39 mouse cellular contexts compared by ENCODE assay signal in the genomic region with DNA sequence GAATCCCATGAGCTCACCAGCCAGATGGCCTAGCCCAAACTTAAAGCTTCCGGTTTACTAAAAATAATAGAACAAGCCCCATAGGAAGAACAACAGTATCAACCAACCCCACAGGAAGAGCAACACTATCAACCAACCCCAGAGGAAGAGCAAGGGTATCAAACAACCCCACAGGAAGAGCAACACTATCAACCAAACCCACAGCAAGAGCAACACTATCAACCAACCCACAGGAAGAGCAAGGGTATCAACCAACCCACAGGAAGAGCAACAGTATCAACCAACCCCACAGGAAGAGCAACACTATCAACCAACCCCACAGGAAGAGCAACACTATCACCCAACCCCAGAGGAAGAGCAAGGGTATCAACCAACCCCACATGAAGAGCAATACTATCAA. TPM values are rescaled to one million over a fixed set of nuclear protein-coding genes. Genes with fewer than 3 reads are reported as not detected.
"Had no signal": no experiment of that assay in that cellular context is flagged by ENCODE, and none has a peak within 500 bp of the region (broad histone marks: within the 10 kb centered on the region; RNA-seq: fewer than 3 reads in every experiment).

No protein-coding gene starts in this region.

- H3K36me3 ChIP-seq: heart, embryonic 10.5 days; heart, embryonic 13.5 days; heart, embryonic 15.5 days; hindbrain, embryonic 13.5 days; hindbrain, embryonic 15.5 days; kidney, embryonic 15.5 days; limb, embryonic 13.5 days; limb, embryonic 15.5 days; liver, embryonic 12.5 days had no signal

- H3K4me1 ChIP-seq: heart, embryonic 10.5 days; heart, embryonic 13.5 days; heart, embryonic 15.5 days; hindbrain, embryonic 13.5 days; hindbrain, embryonic 15.5 days; kidney, embryonic 15.5 days; limb, embryonic 15.5 days; liver, embryonic 12.5 days had no signal

- H3K4me2 ChIP-seq: heart, embryonic 13.5 days; heart, embryonic 15.5 days; hindbrain, embryonic 13.5 days; hindbrain, embryonic 15.5 days; kidney, embryonic 15.5 days; limb, embryonic 13.5 days; limb, embryonic 15.5 days; liver, embryonic 12.5 days had no signal

- H3K27me3 ChIP-seq: heart, embryonic 13.5 days; heart, embryonic 15.5 days; hindbrain, embryonic 13.5 days; hindbrain, embryonic 15.5 days; kidney, embryonic 15.5 days; limb, embryonic 13.5 days; limb, embryonic 15.5 days; liver, embryonic 12.5 days had no signal

- H3K9ac ChIP-seq: heart, embryonic 13.5 days; heart, embryonic 15.5 days; hindbrain, embryonic 13.5 days; hindbrain, embryonic 15.5 days; kidney, embryonic 15.5 days; limb, embryonic 13.5 days; limb, embryonic 15.5 days; liver, embryonic 12.5 days had no signal

- DNase-seq: gastrocnemius, postnatal 14 days; gastrocnemius, postnatal 36 days; heart, adult 18-20 months; heart, postnatal 14 days; heart, postnatal 36 days; kidney, adult 11 months; kidney, adult 2 months; kidney, adult 9 months; kidney, postnatal 14 days; kidney, postnatal 36 days; layer of hippocampus, adult 9-11 months; layer of hippocampus, postnatal 36 days; left cerebral cortex, postnatal 4 days had no signal

- H3K27ac ChIP-seq: heart, embryonic 10.5 days; heart, embryonic 13.5 days; heart, embryonic 15.5 days; hindbrain, embryonic 13.5 days; hindbrain, embryonic 15.5 days; kidney, embryonic 15.5 days; kidney, postnatal 0 days; limb, embryonic 13.5 days; limb, embryonic 15.5 days; liver, embryonic 12.5 days had no signal

- ATAC-seq: intestine, embryonic 16.5 days; liver, embryonic 12.5 days had no signal

- H3K9me3 ChIP-seq: heart, embryonic 10.5 days; heart, embryonic 13.5 days; heart, embryonic 15.5 days; hindbrain, embryonic 13.5 days; hindbrain, embryonic 15.5 days; kidney, embryonic 15.5 days; limb, embryonic 13.5 days; limb, embryonic 15.5 days; liver, embryonic 12.5 days had no signal

- H3K4me3 ChIP-seq: heart, embryonic 10.5 days; heart, embryonic 13.5 days; heart, embryonic 15.5 days; hindbrain, embryonic 13.5 days; hindbrain, embryonic 15.5 days; kidney, embryonic 15.5 days; limb, embryonic 13.5 days; limb, embryonic 15.5 days; liver, embryonic 12.5 days had no signal

RNA-seq across cellular contexts. Expression of gene 1700016C15Rik, which starts 59.0 kb away (rescaled TPM):
- total RNA-seq: gastrocnemius, adult 8-10 months; heart, adult 18-20 months; heart, adult 8-10 months; heart, postnatal 14 days; heart, postnatal 36 days; hematopoietic stem cell, adult 5-6 weeks; layer of hippocampus, adult 18-20 months; layer of hippocampus, adult 8-10 months; layer of hippocampus, postnatal 14 days; layer of hippocampus, postnatal 36 days; left cerebral cortex, adult 18-20 months; left cerebral cortex, adult 8-10 months; left cerebral cortex, postnatal 10 days; left cerebral cortex, postnatal 25 days; left cerebral cortex, postnatal 4 days; liver, adult 2 months had no signal
- polyA plus RNA-seq: heart, embryonic 10.5 days; heart, embryonic 13.5 days; heart, embryonic 15.5 days; heart, postnatal 0 days; hindbrain, embryonic 11.5 days; intestine, embryonic 14.5 days; intestine, embryonic 16.5 days; limb, embryonic 11.5 days; limb, embryonic 13.5 days; limb, embryonic 15.5 days; liver, adult 2 months; liver, embryonic 12.5 days had no signal
